Mouse (Mus musculus): ENCODE measurements at regions not wholly inside any gene's neighbourhood (a gene's known extent, or its start where the extent isn't known, plus 50 kb on each side); places are given as distances from the start of the nearest gene placed in this dataset.

GRCm38 (mm10) chr12:92509494-92509893 lies 660.5 kb upstream of the Sel1l start:
- no peak overlapping the region for H3K27ac ChIP-seq
- no peak overlapping the region for H3K4me3 ChIP-seq (replicated peaks)
- no peaks in the 10 kb centered on the region for H3K27me3 ChIP-seq
- no peaks in the 10 kb centered on the region for H3K4me1 ChIP-seq
- WGBS = 68% methylated on average over 7 of the region's 7 CpGs
- no peaks in the 10 kb centered on the region for H3K36me3 ChIP-seq
- no peaks in the 10 kb centered on the region for H3K9me3 ChIP-seq (replicated peaks)
- ATAC-seq (replicated peaks; ENCODE audit: low FRiP score) = no peak
- no peak overlapping the region for H3K9ac ChIP-seq
- H3K4me2 ChIP-seq = no peak overlapping the region

DNA sequence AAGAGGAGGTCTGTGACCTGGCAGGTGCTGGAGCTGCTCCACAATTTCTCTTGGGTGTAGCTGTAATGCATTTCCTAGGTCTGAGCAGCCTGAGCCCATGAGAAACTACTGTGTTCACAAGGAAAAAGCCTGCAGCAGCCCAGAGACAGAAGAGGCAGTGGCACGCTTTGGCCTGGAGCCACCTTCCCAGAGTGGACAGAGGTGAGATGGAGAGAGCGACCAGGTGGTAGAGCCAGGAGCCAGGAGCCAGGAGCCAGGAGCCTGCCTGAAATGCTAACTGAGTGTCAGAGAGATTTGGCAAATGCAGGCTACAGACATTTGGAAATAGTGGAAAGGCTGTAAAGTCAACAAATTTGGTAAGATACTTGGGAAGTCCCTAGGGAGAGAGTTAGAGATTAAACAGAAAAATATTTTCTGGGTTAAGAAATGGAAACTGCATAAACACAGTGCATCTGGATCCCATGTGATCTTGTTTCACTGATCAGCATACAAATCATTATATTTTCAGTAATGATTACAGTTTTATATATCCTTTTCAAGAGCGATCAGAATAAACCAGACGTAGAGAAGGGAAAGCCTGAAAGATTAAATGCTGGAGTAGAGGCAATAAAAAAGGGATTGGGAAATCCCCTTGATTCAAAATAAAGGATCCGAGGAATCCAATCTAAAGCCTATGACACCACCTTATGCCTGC lies 660.0 kb upstream of the Sel1l start:
- no peak for ATAC-seq (replicated peaks; ENCODE audit: low FRiP score)
- Histone ChIP-seq H3K9me3 (replicated peaks) (no peaks in the 10 kb centered on the region), H3K9ac (no peak overlapping the region), H3K36me3 (no peaks in the 10 kb centered on the region), H3K4me3 (replicated peaks) (no peak overlapping the region), H3K4me1 (no peaks in the 10 kb centered on the region), H3K4me2 (no peak overlapping the region), H3K27ac (no peak overlapping the region), H3K27me3 (no peaks in the 10 kb centered on the region)
- WGBS = 76% methylated on average over 5 of the region's 5 CpGs

- Histone ChIP-seq H3K36me3 (no peaks in the 10 kb centered on the region), H3K4me3 (replicated peaks) (no peak overlapping the region), H3K9ac (no peak overlapping the region), H3K27me3 (no peaks in the 10 kb centered on the region), H3K9me3 (replicated peaks) (no peaks in the 10 kb centered on the region), H3K27ac (no peak overlapping the region), H3K4me2 (no peak overlapping the region), H3K4me1 (no peaks in the 10 kb centered on the region)
- no peak for ATAC-seq (replicated peaks; ENCODE audit: low FRiP score)
- 80% methylated on average over 1 of the region's 1 CpGs for WGBS
These were observed 635.0 kb upstream of the Sel1l start for GRCm38 (mm10) chr12:92483984-92484383.

DNA sequence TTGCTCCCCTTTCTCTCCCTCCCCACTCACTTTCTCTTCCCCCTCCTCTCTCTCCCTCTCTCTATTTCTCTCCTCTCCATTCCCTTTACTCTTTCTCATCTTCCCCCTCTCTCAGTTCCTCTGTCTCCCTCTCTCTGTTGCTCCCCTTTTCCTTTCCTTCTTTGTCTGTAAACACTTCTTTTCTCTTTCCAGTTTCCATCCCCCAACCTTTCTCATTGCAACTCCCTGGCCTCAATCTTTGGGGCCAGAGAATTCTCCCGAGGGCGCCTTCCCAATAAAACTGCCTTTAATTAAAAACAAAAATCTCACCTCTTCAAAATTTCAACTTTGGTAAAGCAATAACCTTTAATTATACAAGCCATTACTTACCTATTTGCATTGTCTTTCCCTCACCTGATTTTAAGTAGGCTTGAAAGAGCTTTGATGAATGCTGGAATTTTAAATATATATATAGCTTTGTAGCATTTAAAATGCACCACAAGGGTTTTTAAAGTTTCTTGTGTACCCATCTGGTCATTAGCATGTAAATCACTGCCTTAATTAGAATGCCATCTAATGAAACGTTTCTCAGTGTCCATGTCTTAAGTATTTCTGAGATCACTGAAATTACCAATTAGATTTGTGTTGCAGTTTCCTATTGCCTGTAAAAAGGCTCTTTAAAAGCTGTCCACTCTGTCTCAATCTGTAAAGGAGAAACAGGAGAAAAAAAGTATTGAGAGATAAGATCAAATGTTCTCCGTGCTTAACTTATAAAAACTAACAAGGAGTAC lies 625.5 kb upstream of the Sel1l start:
- no peak overlapping the region for H3K4me2 ChIP-seq
- no peak overlapping the region for H3K27ac ChIP-seq
- no peak for ATAC-seq (replicated peaks; ENCODE audit: low FRiP score)
- no peak overlapping the region for H3K9ac ChIP-seq
- 51% methylated on average over 4 of the region's 4 CpGs for WGBS
- no peak overlapping the region for H3K4me3 ChIP-seq (replicated peaks)
- no peaks in the 10 kb centered on the region for H3K9me3 ChIP-seq (replicated peaks)
- H3K36me3 ChIP-seq = no peaks in the 10 kb centered on the region
- no peaks in the 10 kb centered on the region for H3K4me1 ChIP-seq
- H3K27me3 ChIP-seq = no peaks in the 10 kb centered on the region

DNA sequence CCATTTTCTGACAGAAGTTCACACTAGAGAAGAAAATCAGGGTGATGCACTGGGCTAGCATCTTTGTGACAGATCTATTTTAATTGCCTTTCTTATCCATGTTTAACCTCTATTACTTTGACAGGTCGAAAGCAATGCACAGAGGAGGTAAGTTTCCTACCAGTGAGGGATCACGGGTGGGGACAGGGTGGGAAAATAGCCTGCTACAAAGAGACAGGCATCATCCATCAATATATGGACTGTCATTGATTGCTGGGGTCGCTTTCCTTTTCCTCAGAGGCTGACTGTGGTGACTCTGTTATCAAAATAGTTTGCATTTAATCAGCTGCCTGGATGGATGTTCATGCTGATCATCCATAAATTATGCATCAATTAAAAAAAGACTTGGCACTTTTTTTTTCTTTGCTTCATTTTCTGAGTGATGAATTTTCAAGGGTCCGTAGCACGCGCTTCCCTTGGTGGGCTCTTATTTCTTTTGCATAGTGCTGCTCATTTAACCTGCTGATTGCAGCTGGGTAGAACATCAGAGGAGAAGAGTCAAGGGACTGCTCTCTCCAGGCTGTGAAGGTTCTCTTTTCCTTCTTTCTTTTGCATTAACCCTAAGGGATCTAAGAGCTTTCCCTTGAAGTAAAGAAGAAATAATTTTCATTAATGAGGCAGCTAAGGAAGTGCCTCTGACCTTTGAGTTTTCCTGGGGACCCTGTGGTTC lies 602.3 kb upstream of the Sel1l start:
- no peak for ATAC-seq (replicated peaks; ENCODE audit: low FRiP score)
- Histone ChIP-seq H3K4me1 (no peaks in the 10 kb centered on the region), H3K36me3 (no peaks in the 10 kb centered on the region), H3K9me3 (replicated peaks) (no peaks in the 10 kb centered on the region), H3K27ac (no peak overlapping the region), H3K9ac (no peak overlapping the region), H3K4me3 (replicated peaks) (no peak overlapping the region), H3K4me2 (no peak overlapping the region), H3K27me3 (no peaks in the 10 kb centered on the region)
- WGBS = 77% methylated on average over 6 of the region's 6 CpGs

GRCm38 (mm10) chr12:92418458-92418857 lies 569.5 kb upstream of the Sel1l start:
- no peak for ATAC-seq (replicated peaks; ENCODE audit: low FRiP score)
- Histone ChIP-seq H3K27ac (no peak overlapping the region), H3K36me3 (no peaks in the 10 kb centered on the region), H3K9me3 (replicated peaks) (no peaks in the 10 kb centered on the region), H3K4me2 (no peak overlapping the region), H3K9ac (no peak overlapping the region), H3K27me3 (no peaks in the 10 kb centered on the region), H3K4me3 (replicated peaks) (no peak overlapping the region), H3K4me1 (no peaks in the 10 kb centered on the region)
- 81% methylated on average over 4 of the region's 4 CpGs for WGBS

DNA sequence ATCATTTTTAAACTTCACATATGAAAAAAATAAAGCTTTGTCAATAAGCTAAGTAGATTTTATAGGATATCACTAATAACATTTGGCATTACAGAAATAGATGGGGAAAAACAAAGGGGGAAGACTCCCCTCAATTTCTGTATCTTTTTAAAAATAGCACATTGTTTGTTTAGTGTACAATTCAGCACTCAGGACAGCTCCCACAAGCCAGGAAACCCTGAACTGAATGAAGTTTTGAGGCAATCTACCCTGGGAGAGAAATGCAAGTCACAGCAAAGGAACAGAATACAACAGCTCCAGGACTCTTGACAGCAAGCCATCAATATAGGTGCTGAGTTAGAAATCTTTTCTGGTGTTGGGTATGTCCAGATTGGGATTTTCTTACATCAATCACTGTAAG lies 556.5 kb upstream of the Sel1l start:
- ATAC-seq (replicated peaks; ENCODE audit: low FRiP score) = no peak
- Histone ChIP-seq H3K4me2 (no peak overlapping the region), H3K36me3 (no peaks in the 10 kb centered on the region), H3K27ac (no peak overlapping the region), H3K9me3 (replicated peaks) (no peaks in the 10 kb centered on the region), H3K27me3 (no peaks in the 10 kb centered on the region), H3K4me3 (replicated peaks) (no peak overlapping the region), H3K9ac (no peak overlapping the region), H3K4me1 (no peaks in the 10 kb centered on the region)

GRCm38 (mm10) chr12:92400987-92401386 lies 552.0 kb upstream of the Sel1l start:
- Histone ChIP-seq H3K4me3 (replicated peaks) (no peak overlapping the region), H3K36me3 (no peaks in the 10 kb centered on the region), H3K27ac (no peak overlapping the region), H3K9ac (no peak overlapping the region), H3K4me2 (no peak overlapping the region), H3K9me3 (replicated peaks) (no peaks in the 10 kb centered on the region), H3K4me1 (no peaks in the 10 kb centered on the region), H3K27me3 (no peaks in the 10 kb centered on the region)
- no peak for ATAC-seq (replicated peaks; ENCODE audit: low FRiP score)
- WGBS = 22% methylated on average over 1 of the region's 1 CpGs

DNA sequence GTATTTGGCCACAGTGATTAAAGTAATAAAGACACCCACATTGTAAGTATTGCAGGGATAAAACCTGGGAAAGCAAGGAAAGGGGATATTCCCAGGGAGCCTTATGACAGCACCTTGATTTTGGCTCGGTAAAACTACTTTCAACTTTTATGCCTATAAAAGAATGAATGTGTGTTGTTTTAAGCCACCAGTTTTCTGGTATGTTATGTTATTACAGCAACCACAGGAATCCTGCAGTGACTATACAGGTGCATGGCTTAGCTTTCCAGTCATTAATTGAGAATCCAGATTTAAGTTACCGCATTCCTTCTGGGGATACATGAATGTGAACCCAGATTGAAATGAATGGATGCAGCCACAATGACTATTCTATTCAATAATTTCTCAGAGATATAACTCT lies 537.2 kb upstream of the Sel1l start:
- no peak for ATAC-seq (replicated peaks; ENCODE audit: low FRiP score)
- Histone ChIP-seq H3K4me2 (no peak overlapping the region), H3K4me1 (no peaks in the 10 kb centered on the region), H3K27ac (no peak overlapping the region), H3K4me3 (replicated peaks) (no peak overlapping the region), H3K9ac (no peak overlapping the region), H3K9me3 (replicated peaks) (no peaks in the 10 kb centered on the region), H3K36me3 (no peaks in the 10 kb centered on the region), H3K27me3 (no peaks in the 10 kb centered on the region)
- 72% methylated on average over 2 of the region's 2 CpGs for WGBS

DNA sequence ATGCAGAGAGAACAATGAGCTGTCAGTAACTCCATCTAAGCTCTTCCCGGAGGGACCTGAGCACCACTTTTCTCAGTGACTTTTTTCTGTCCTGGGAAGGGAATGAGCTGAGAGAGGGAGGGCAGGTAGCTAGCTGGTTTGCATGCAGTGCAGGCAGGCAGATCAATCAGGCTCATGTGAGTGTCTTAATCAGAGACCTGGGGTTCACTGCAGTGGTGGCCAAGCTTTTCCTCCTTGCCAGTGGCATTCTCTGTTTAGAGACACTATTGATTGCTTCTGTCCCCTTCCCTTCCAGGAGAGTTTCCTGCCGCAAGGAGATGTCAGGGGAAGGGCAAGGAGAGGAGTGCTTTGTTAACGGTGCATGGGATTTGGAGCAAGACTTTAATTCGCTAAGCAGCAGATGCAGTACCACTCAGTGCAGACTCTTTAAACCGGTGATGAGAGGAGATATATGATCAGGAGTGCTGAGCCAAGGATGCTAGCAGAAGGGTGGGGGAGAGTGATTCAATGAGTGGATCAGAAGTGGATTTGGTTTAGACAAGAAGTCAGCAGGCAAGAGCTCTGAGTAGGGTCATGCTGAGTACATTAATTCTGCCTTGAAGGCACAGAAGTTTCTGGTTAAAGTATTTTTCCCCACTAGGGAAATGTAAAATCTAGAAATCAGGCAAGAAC lies 535.4 kb upstream of the Sel1l start:
- 16% methylated on average over 5 of the region's 5 CpGs for WGBS
- H3K4me3 ChIP-seq (replicated peaks) = no peak overlapping the region
- no peak overlapping the region for H3K9ac ChIP-seq
- H3K36me3 ChIP-seq = no peaks in the 10 kb centered on the region
- no peak for ATAC-seq (replicated peaks; ENCODE audit: low FRiP score)
- no peaks in the 10 kb centered on the region for H3K27me3 ChIP-seq
- H3K4me2 ChIP-seq = no peak overlapping the region
- H3K9me3 ChIP-seq (replicated peaks) = no peaks in the 10 kb centered on the region
- H3K4me1 ChIP-seq = no peaks in the 10 kb centered on the region
- H3K27ac ChIP-seq = no peak overlapping the region

DNA sequence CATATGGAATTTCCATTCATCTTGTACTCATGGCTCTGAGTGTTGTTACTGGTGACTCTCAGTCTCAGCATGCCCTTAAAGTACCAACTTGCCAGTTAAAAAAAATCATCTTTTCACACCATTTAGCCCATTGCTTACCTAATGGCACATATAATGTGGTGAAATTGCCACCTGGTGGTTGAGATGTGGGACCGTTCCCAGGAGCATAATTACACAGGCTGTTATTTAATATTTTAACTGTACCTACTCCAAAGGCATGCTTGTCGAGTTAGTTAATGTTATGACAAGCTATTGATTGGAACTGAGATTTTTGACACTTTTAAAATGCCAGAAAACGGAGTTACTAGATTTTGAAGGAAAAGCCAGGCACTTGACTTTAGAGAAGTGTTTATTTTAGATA lies 530.2 kb upstream of the Sel1l start:
- no peak overlapping the region for H3K27ac ChIP-seq
- no peak overlapping the region for H3K4me2 ChIP-seq
- no peaks in the 10 kb centered on the region for H3K9me3 ChIP-seq (replicated peaks)
- WGBS = 56% methylated on average over 3 of the region's 3 CpGs
- no peaks in the 10 kb centered on the region for H3K36me3 ChIP-seq
- H3K27me3 ChIP-seq = no peaks in the 10 kb centered on the region
- H3K4me1 ChIP-seq = no peaks in the 10 kb centered on the region
- H3K9ac ChIP-seq = no peak overlapping the region
- ATAC-seq (replicated peaks; ENCODE audit: low FRiP score) = no peak
- no peak overlapping the region for H3K4me3 ChIP-seq (replicated peaks)

GRCm38 (mm10) chr12:92365926-92366325 lies 517.0 kb upstream of the Sel1l start:
- Histone ChIP-seq H3K27me3 (no peaks in the 10 kb centered on the region), H3K36me3 (no peaks in the 10 kb centered on the region), H3K9me3 (replicated peaks) (no peaks in the 10 kb centered on the region), H3K4me3 (replicated peaks) (no peak overlapping the region), H3K9ac (no peak overlapping the region), H3K4me2 (no peak overlapping the region), H3K4me1 (no peaks in the 10 kb centered on the region), H3K27ac (no peak overlapping the region)
- WGBS = 68% methylated on average over 5 of the region's 5 CpGs
- no peak for ATAC-seq (replicated peaks; ENCODE audit: low FRiP score)
